Mouse (Mus musculus) natural killer cell, adult 2 months (primary cell): Measurements from ENCODE around the gene Tmem209.

Experiments
- DNase-seq, 2 experiments: peaks; one replicate each; pipeline ENCODE4 v3.0.0; 2022; ENCODE audit warnings: low spot score in 2 of 2

Tmem209 gene

DNA sequence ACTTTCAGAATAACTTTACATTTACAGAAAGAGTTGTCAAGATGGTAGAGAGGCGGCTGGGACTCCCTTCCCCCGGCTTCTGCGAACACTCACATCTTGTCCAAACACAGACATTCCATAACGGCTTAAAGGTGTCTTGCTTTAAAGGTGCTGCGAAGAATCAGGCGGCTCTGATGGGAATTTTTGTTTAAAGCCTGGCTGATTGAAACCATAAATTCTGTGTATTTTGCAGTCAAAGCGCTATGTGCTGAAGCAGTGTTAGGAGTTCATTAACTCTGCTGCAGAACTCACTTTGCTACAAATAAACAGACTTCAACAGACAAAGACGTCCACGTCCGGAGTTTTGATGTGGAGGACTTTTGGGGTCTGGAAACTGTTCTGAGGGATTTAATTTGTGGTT lies 28.7 kb upstream of the Tmem209 start:
- DNase-seq, result no peak

DNA sequence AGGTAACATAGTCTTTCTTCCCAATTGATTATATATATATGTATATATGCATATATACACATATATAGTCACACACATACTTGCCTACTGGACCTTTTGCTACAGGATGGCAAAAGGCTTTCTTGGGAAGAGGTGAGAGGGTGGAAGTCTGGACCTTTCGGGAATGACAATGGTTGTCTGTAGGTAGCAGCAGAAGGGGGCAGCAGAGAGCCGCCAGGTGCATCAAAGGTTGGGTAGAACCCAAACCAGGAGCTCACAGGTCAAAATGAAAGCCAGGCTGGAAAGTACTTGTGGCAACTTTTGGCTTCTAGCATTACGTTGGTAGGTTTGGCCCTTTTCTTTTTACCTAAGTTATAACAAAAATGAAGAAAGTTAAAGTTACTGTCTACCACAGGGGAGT lies 25.8 kb upstream of the Tmem209 start:
- DNase-seq, result no peak

DNA sequence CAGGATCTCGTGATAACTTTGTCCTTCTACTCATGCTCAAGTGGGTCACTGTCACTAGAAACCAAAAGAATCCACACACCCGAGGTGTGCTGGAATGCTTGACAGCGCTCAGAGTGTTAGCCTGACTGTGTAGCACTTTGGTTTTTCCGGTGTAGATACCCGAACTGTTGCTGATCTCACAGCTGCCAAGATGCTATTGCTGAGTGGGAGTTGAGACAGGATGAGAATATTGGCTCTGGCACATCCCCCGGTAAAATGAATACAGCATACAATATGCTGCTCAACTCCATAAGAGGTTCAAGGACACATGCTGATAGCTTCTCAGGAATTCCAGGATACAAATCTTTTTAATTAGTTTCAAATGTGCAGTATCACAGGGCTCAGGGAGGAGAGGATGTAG lies 19.2 kb upstream of the Tmem209 start:
- DNase-seq, result no peak

DNA sequence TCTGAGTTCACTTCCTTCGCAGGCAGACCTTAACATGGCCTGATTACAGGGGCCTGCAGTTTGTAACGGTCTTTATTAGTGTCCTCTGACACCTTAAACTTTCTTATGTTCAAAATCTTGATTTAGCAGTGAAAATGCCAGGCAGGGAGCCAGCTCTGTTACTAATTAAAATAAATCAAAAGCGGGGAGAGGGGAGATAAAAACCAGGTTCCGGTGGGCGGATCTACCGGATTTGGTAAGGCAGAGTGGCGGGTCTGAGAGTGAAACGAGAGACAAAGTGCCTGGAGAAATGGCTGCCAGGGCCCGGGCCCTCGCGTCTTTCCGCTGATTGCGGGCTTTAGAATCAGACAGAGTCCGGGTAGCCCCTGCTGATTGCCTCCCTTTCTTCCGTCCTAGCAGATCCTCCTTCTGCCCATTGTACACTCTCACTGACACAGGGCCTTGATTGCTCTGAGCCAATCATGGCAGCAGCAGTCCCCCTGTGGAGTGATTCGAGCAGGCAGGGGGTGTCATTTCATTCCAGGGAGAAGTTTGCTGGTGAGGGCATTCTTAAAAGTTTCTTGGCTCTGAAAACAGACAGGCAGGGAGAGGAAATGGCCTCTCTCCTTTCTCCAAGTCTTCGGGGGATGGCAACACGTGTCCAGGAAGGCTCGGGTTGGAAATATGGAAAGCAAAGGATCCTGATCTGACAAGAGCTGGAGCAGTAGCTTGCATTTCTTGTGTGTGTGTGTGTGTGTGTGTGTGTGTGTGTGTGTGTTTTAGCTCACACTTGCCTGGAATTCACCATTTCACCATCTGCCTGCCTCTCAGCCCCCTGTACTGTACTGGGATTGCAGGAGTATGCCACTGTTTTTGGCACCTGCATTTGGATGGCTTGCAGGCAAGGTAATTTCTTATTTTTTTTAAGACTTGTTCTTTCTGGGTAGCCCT lies 17.3 kb upstream of the Tmem209 start:
- DNase-seq, result no peak

DNA sequence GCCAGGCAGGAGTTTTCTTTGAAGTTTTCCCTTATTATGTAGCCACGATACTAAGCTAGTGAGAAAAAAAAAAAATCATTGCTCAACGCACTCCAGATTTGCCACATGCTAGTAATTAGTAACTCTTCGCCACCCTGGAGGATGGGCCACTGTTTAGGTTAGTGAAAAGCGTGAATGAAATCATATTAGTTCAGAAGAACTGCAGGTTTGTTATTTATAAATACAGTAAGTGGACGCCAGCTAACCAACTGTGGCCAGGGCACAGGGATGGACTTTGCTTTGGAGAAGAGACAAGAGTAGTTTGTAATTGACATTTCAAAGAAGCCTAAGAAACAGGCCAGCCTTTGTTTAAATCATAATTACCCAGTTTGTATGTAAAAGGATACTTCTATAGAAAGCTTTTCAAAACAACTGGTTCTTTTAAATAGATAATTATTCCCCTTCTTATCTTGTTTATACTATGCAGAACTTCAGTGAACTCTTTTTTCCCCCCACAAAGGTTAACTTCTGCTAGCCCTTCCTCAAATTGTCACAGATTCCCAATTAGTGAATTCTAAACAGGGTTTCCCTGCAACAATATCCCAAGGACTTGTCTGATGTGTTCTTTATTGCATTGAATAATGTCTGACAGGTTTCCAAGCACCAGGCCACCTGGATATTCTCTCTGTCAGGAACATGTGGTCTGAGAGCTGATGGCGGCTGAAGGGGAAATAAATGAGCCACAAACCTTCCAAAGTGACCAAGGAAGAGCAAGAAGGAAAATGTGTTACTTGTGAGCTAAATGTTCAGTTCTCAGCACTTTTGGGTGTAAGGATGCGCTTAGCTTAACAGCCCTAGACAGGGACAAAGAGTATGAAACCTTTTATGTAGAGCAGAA lies 16.1 kb upstream of the Tmem209 start:
- DNase-seq, result no peak

DNA sequence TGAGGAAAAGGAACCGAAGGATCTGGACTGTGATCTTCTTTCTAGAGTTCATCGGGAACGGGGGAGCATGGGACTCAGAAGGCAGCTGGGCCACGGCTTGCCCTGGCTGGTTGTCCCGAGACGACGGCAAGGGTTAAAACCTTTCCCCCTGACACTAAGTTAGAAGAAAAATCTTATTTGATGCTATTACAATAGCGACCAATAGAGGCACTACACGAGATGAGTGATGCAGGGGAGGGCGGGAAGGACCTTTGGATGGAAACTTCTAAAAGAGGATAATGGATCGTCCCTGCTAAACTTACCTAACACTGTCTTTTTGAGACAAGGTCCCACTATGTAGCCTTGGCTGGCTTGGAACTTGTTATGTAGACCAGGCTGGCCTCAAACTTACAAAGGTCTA lies 10.8 kb upstream of the Tmem209 start:
- DNase-seq, result no peak

DNA sequence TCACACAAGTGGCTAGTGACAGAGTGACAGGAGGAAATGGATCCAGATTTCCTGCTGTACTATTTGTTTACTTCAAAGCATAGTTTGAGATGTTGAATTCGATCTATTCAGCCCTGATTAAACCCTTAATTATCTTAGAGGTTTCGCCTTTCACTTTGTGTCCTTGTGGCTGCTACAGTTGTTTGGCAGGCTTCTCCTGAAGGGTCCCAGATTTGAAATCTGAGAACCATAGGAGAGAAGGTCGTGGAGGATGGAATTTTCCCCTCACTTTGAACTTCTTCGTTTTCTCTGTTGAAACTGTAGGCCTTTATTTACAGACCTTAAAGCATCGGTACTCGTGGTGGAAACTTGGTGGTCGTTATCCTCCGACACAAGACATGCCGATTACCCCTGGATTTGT lies 4.7 kb upstream of the Tmem209 start:
- DNase-seq, result no peak

DNA sequence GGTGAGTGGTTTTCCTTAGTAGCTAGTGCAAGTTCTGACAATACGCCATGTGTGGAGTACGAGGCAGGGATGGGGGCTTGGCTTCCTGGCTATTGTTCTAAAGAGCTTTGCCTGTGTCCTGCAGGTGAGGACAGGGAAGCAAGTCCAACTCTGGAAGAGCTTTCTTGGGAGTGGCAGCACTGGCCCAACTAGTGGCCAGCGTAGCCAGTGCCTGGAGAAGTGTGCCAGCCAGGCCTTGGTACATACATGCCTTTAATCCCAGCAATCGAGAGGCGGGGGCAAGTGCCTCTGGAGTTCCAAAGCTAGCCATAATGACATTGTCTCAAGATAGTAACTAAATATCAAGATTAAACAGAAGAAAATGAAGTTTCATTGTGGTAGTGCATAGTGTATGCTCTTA lies 708 bp upstream of the Tmem209 start:
- no peak for DNase-seq

DNA sequence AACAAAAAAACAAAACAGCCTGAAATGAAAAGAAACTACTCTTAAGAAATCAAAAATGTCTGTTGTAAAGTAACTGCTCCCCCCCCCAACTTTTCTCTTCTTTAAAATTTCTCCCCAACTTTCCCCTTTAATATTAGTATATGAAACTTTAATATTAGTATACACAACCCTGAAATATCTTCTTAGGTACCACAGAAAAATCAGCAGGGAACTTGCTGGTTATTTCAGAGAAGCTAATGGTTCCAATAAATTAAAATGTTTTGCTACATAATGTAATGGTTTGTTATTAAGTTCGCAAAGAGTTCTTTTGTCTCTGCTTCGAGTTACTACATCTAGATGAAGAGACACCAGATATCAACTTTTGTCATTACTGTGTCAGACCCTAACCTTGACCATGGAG lies 759 bp downstream of the Tmem209 start:
- DNase-seq, result no peak

DNA sequence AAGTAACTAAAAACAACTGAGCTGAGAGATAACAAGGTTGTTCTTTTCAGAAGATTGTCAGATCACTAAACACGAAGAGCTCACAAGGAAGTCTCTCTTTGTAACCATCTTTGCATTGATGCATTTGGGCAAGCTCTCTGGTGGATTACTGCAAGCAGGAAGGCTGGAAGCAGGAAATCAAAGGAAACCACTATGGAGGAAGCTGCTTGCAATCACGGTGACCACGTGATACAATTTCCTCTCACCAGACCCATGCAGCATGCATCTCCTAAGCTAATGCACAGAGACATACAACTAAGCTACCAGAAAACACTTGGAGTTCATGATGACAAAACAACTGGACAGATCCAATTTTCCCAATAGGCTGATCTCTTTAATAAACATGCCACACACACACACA lies 10.5 kb downstream of the Tmem209 start:
- no peak for DNase-seq

DNA sequence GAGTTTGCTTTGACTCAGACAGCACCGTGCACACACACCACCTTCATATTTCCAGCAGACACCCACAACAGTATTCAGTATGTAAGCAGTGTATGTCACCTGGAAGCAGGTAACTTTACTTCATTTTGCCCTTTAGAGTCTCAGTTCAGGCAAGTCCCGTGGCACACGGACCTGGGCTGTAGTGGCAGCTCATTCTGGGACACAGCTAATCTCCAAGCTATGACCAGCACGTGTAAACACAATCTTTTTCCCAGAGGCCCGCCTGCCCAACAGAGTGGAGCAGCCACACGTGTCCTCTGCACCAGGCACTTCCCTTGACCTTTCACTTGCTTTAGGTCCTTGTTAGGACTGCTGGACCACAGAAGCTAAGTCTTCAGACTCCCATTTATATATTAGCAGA lies 23.1 kb downstream of the Tmem209 start:
- no peak for DNase-seq

DNA sequence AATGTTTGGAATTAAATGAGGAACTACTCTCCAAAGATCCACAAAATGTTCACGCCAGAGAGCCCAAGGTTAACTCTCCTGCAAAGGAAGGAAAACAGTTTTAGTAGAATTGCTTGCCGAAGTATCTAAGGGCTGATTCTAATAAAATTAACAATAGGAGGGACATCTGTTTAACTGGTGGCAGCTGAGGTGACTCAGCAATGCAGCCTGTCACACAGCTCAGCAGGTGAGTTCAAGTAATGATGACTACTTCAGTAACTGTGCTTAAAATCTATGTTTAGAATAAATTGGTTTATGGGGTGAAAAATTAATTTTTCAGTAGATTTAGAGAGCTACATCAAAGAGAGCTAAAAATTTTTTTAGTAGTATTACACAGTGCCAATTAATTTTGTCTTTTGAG lies 26.7 kb downstream of the Tmem209 start:
- no peak for DNase-seq

DNA sequence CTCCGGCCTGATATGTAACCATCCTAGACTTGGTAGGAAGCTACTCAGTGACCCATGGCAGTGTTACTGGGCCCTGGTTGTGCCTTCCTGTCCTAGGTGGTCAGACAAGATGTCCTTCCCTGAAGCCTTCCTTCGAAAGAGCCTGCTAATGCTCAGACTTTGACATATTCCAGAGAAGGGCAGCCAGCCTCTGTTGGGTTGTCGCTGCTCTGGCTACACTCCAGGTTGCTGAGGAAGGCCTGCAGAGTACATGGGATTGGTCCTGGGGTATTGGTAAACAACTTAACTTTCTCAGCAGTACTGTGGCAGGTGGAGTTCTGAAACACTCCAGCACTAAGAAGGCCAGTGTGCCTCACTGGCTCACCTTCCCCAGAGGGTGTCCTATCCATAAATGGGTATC lies 30.2 kb downstream of the Tmem209 start:
- DNase-seq, result no peak

DNA sequence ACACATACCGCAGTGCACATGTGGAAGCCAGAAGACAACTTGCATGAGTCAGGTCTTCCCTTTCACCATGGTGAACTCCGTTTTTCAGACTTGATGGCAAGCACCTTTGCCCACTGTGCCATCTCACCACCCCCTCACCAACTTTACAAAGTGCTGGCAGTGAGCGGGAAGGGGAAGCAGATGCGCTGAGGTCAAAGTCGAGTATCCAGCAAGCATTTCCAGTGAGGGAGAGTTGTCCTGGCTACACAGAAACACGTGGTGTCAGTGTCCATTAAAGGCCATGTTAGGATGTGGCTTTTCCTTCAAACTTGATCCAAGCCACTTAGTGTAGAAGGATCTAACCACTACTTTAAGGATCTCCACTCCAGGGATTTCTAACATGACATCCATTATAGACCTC lies 31.8 kb downstream of the Tmem209 start:
- DNase-seq, result no peak

DNA sequence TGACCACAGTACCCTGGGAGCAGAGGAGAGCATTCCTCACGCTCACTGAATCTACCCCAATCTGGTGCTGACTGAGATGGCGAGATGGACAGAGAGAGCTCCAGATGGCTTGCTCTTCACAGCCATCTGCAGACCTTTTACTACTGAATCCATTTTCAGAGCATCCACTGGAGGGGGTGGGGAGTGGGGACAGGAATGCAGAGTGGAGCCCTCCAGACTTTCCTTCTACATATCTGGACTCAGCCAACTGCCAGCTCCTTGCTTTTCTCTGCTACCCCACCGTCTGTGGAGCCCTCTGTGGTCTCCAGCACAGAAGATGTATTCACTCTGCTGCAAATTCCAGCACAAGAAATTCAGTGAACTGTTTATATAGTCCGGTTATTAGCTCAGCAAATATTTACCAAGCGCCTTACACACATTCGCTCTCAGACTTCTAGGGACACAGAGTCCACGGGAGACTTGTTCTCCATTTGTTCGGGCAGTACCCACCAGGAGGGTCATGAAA lies 32.3 kb downstream of the Tmem209 start:
- DNase-seq, result no peak

DNA sequence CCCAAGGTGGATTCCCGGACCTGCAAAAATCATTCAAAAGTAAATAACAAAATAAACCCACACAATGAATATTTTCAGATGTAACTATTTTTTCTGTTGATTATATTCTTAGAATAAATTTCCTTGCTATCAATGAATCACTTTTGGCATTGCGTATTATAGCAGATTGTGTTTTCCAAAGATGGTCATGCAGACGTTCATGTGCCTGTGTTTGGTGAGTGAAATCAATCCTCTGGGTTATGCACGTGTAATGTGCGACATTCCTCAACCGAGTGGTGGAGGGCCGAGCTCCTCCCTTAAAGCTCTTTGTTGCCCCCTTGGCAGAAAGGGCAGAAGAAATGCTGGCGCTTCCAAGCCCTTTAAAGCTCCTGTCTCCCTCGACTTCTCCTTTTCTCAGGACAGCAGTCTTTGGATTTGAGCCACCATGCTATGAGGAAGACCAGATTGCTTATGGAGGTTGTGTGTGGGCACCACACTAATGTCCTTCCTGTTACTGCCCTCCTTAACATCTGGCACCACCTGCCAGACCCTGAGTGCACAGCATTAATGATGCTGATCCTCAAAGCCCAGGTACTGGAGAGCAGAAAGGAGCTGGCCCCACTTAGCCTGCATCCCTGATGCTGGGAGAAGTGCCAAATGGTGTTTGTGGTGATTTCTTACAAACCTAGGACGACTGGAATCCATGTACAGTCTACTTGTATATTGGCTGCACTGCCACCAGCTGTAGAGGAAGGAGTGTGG lies 33.4 kb downstream of the Tmem209 start:
- no peak for DNase-seq

DNA sequence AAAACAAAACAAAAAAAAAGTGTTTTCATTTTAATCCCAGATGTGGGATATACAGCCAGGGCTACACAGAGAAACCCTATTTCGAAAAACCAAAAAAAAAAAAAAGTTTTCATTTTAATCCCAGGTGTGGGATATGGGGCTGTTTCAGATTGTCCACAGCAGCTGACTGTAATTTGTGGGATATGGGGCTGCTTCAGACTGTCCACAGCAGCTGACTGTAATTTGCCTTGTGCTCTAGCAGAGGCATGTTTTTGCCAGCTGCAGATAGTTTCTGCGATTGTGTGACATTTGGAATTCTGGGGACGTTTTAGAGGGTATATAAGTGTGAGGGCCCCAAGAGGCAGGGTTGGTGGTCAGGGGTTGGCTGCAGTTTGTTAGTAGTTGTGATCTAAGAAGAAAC lies 37.9 kb downstream of the Tmem209 start:
- no peak for DNase-seq

DNA sequence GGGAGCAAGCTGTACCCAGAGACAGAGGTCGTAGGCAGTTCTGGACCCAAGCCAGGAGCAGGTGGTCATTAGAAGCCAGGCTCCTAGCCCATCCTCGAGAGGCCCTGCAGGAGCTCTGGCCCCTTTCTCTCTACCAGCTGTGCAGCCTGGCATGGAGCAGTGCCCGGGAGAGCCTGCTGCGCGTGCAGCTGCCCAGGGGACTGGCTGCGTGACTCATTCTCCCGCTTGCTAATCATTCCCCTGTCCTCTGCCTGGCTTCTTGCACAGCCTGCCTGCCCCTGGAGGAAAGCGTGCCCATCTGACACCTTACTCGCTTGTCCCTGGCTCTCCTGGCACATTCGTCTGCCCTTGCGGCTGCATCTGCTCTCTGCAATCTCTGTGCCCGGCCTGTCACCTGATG lies 40.2 kb downstream of the Tmem209 start:
- DNase-seq, result no peak

DNA sequence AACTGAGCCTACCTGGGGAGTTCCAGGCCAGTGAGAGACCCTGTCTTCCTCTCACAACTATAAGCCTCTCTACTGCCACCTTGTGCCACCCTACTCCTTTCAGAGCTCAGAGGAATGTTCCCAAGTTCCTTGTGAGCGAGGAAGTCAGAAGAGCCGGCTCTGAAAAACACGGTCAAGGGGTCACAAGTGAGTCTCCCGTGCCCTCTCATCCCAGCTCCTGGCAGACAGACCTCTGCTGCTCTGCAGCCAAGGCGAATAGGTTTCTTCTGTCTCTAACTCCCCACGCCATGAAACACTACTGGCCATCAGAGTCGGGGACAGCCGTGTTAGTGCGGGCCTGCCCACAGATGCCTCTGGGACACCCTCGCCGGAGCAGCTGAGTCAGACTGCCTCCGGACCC lies 40.9 kb downstream of the Tmem209 start:
- DNase-seq, result no peak

DNA sequence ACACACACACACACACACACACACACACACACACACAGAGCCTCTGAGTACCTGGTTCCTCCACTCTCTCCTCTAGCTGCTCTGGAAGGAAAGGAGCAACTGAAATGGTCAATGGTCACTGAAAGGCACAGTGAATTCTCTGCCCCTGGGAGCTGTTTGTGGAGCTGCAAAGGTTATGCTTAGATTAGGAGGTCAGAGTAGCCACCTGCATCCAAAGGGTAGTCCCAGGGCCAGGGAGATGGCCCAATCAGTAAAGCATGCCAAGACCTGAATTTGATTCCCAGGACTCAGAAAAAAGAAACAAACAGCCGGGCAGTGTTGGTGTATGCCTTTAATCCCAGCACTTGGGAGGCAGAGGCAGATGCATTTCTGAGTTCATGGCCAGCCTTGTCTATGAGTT lies 41.5 kb downstream of the Tmem209 start:
- no peak for DNase-seq

DNA sequence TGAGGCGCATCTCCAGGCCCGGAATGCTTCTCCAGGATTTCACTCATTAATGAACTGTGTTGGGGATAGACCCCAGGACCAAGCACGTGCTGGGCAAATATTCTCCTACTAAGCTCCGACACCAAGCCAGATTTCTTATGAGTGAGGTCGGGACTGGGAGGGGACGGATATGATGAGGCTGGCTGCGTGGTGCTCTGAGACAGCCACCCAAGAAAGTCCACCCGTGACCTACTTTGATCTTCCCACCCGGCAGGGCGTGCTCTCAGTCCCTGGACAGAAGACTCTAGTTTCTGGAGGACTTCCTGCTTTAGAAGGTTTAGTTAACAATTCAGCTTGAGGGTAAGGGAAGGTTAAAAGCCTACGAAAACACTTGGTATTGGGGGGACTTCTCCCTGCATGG lies 44.0 kb downstream of the Tmem209 start:
- no peak for DNase-seq

DNA sequence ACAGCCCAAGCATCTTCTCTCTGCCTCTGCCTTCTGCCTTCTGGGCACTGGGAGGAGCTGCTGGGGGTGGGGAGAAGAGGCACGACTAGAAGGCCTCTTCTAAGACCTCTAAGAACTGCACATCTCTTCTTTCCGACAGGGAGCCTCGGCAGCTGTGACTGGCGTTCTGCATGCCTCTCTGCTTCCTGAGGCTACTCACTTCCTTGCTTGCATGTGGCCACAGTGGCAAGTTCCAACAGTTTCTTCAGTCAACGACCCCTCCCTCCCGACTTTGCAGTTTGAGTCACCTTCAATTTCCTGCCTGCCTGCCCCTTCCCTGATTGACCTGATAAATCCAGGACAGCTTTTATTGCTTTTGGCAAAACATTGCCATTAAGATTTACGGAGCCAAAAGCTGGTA lies 46.8 kb downstream of the Tmem209 start:
- DNase-seq, result no peak
